9 mouse cellular contexts compared by ENCODE assay signal in genomic region chr4:49197125-49197747, GRCm38 (mm10).
DNase-seq lines count a peak whose midpoint lies in the region; ATAC-seq and TF ChIP-seq lines count a peak whose summit lies in the region.
"Had no signal": no experiment of that assay in that cellular context is flagged by ENCODE, and none has a peak within 500 bp of the region (broad histone marks: within the 10 kb centered on the region; RNA-seq: fewer than 3 reads in every experiment).

No protein-coding gene starts in this region.

- no peak overlapping the region for H3K4me2 ChIP-seq in limb, embryonic 14.5 days (replicated peaks; ENCODE audit: low read depth, low read length, severe bottlenecking)
- H3K4me2 ChIP-seq in lung, postnatal 0 days (replicated peaks; ENCODE audit: low read depth, low read length) = no peak overlapping the region
- H3K4me2 ChIP-seq: limb, embryonic 15.5 days had no signal

- peak; percentile 4 for DNase-seq in adrenal gland, adult 2 months
- no peak for DNase-seq in adrenal gland, adult (ENCODE audit: inconsistent age in 2 of 2, low spot score in 1 of 2)
- DNase-seq in limb, embryonic 14.5 days (ENCODE audit: low spot score) = peak; percentile 16
- DNase-seq in limb, embryonic 10.5 days (ENCODE audit: low spot score) = no peak
- DNase-seq in cerebellum, adult 11 months = peak; percentile 9
- peak; percentile 26 for DNase-seq in lung, postnatal 0 days (ENCODE audit: low spot score)
- no peak for DNase-seq in frontal cortex, postnatal 36 days (ENCODE audit: low spot score in 2 of 2)
- no peak for DNase-seq in thymus, adult 18-20 months

- no peak overlapping the region for H3K27ac ChIP-seq in limb, embryonic 14.5 days (replicated peaks; ENCODE audit: low read depth, low read length)
- no peak overlapping the region for H3K27ac ChIP-seq in limb, embryonic 10.5 days
- H3K27ac ChIP-seq in lung, postnatal 0 days (ENCODE audit: low read length) = no peak overlapping the region
- H3K27ac ChIP-seq: limb, embryonic 15.5 days had no signal

- H3K9me3 ChIP-seq in limb, embryonic 14.5 days (ENCODE audit: control insufficient read depth, low read length) = no peaks in the 10 kb centered on the region
- no peaks in the 10 kb centered on the region for H3K9me3 ChIP-seq in limb, embryonic 10.5 days (replicated peaks)
- H3K9me3 ChIP-seq in lung, postnatal 0 days (ENCODE audit: low read length) = no peaks in the 10 kb centered on the region
- H3K9me3 ChIP-seq: limb, embryonic 15.5 days had no signal

- no peak overlapping the region for H3K9ac ChIP-seq in limb, embryonic 14.5 days (ENCODE audit: low read depth, low read length, severe bottlenecking)
- no peak overlapping the region for H3K9ac ChIP-seq in lung, postnatal 0 days (replicated peaks; ENCODE audit: low read depth)
- H3K9ac ChIP-seq: limb, embryonic 15.5 days had no signal

- H3K36me3 ChIP-seq in limb, embryonic 14.5 days (ENCODE audit: control insufficient read depth, insufficient read depth, low read length) = no peaks in the 10 kb centered on the region
- no peaks in the 10 kb centered on the region for H3K36me3 ChIP-seq in limb, embryonic 10.5 days
- H3K36me3 ChIP-seq in lung, postnatal 0 days (ENCODE audit: insufficient read depth, low read length) = no peaks in the 10 kb centered on the region
- H3K36me3 ChIP-seq: limb, embryonic 15.5 days had no signal

- H3K27me3 ChIP-seq in limb, embryonic 14.5 days (ENCODE audit: control insufficient read depth, insufficient read depth, low read length) = no peaks in the 10 kb centered on the region
- no peaks in the 10 kb centered on the region for H3K27me3 ChIP-seq in limb, embryonic 10.5 days (ENCODE audit: low read depth, poor library complexity, severe bottlenecking)
- no peaks in the 10 kb centered on the region for H3K27me3 ChIP-seq in lung, postnatal 0 days (replicated peaks; ENCODE audit: insufficient read depth, low read length)
- H3K27me3 ChIP-seq: limb, embryonic 15.5 days had no signal

- no peak for TF ChIP-seq CTCF in lung, postnatal 0 days (IDR thresholded peaks at IDR 0.05)

- H3K4me3 ChIP-seq in limb, embryonic 14.5 days (replicated peaks; ENCODE audit: low read length) = no peak overlapping the region
- H3K4me3 ChIP-seq in limb, embryonic 10.5 days = no peak overlapping the region
- no peak overlapping the region for H3K4me3 ChIP-seq in lung, postnatal 0 days (ENCODE audit: low read depth, low read length)
- H3K4me3 ChIP-seq: limb, embryonic 15.5 days had no signal

- ATAC-seq in limb, embryonic 14.5 days (ENCODE audit: low FRiP score, low read depth) = no peak
- ATAC-seq in lung, postnatal 0 days = peak; percentile 48

- 74% methylated on average over 8 of the region's 8 CpGs for WGBS in limb, embryonic 14.5 days
- WGBS in limb, embryonic 10.5 days = 76% methylated on average over 8 of the region's 8 CpGs
- WGBS in lung, postnatal 0 days = 26% methylated on average over 8 of the region's 8 CpGs

- TF ChIP-seq EP300 in lung, postnatal 0 days (IDR thresholded peaks at IDR 0.05) = no peak

- no peak for TF ChIP-seq POLR2A in limb, embryonic 14.5 days (IDR thresholded peaks at IDR 0.05; ENCODE audit: borderline replicate concordance, extremely low read depth, insufficient read depth, insufficient read length)

- no peaks in the 10 kb centered on the region for H3K4me1 ChIP-seq in limb, embryonic 14.5 days (ENCODE audit: control insufficient read depth, insufficient read depth, low read length)
- no peaks in the 10 kb centered on the region for H3K4me1 ChIP-seq in limb, embryonic 10.5 days
- H3K4me1 ChIP-seq in lung, postnatal 0 days (ENCODE audit: insufficient read depth, low read depth, low read length) = peaks cover 5% of the 10 kb centered on the region; the same call in 1 of the 2 replicates
- H3K4me1 ChIP-seq: limb, embryonic 15.5 days had no signal

Comparison
In these comparisons a context has a peak if more than half of its experiments do, and no peak if none do; other contexts are left out.
1. DNase-seq: peak in adrenal gland, adult 2 months (single experiment), limb, embryonic 14.5 days (single experiment), cerebellum, adult 11 months (single experiment) and lung, postnatal 0 days (single experiment); none in adrenal gland, adult (0 of 2), limb, embryonic 10.5 days (single experiment), frontal cortex, postnatal 36 days (0 of 2) and thymus, adult 18-20 months (0 of 2).